Mouse (Mus musculus): ENCODE data around the gene Misp.
A peak's percentile ranks its signal among the peaks of the same experiment; 100 is the strongest.

Gene Misp

DNA sequence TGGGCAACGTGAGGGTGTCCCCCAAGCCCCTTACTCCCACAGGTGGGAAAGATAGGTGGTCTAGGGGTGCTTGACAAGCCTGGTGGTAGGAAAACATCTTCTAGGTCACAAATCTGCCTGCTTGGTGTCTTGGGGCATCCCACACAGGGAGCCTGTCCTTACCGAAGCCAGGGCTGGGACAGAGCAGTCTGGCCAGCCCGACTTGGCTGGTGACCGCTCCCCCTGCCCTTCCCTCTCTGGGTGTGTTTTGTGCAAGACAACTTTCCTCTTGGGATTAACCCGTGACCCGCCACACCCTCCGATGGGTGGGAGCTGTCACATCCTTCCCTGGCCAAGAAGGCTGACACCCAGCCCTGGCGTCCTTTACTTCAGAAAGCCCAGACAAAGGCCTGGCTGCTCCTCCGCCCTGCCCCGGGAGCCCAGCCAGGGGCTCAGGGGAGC, 26.3 kb upstream of the Misp start:
- DNase-seq (ENCODE audit: low spot score in 2 of 2): no peak

DNA sequence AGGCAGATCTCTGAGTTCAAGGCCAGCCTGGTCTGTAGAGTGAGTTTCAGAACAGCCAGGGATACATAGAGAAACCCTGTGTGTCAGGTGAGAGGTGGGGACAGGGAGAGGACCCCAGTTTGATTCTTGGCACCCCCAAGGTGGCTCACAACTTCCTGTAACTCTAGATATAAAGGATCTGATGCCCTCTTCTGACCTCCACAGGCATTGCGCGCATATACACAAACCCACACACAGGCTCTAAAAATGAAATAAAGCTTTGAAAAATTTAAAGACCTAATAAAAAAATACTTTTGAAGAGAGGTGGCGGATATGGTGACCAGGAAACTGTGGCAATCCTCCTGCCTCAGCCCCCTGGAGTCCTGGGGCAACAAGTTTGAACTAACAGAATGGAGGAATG, 24.9 kb upstream of the Misp start:
- DNase-seq (ENCODE audit: low spot score in 2 of 2): no peak

DNA sequence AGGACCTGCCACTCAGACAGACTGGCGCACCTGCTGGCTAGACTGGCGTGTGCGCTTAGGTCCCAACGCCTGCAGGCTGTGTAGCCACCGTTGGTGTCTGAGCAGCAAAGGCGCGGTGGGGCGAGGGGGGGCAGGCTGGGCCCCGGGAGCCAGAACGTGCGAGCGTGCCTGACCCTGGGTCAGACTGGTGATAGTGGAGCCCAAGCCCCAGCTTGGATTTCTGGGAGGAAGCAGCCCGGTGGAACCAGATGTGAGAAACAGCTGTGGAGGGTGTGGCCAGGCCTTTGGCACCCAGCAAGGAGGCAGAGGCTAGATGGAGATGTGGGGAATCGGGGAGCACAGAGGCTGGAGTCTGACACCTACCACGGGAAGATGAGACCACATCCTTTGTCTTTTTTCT, 23.5 kb upstream of the Misp start:
- DNase-seq (ENCODE audit: low spot score in 2 of 2): no peak

GRCm38 (mm10) chr10:79798289-79798928, 22.4 kb upstream of the Misp start:
- DNase-seq (ENCODE audit: low spot score in 2 of 2): peak in 1 of 2 experiments; percentile 56

DNA sequence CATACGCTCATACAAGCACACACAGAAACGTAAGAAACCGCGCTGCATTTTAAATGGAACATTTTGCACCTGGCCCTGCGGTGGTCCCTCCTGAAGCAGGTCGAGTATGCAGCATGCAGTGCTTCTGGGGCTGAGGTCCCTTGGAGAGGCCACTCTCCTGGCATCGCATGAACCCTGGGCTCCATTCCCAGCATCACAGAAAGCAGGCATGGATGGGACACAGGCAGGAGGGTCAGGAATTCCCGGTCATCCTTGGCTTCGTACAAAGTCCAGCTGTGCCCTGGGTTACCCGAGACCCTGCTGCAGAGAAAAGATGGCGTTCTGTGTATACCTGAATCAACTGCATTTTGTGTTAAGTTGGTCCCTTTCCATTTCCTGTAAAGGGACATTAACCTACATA, 20.3 kb upstream of the Misp start:
- no peak for DNase-seq (ENCODE audit: low spot score in 2 of 2)

GRCm38 (mm10) chr10:79801837-79802236, 19.0 kb upstream of the Misp start:
- DNase-seq (ENCODE audit: low spot score in 2 of 2): no peak

DNA sequence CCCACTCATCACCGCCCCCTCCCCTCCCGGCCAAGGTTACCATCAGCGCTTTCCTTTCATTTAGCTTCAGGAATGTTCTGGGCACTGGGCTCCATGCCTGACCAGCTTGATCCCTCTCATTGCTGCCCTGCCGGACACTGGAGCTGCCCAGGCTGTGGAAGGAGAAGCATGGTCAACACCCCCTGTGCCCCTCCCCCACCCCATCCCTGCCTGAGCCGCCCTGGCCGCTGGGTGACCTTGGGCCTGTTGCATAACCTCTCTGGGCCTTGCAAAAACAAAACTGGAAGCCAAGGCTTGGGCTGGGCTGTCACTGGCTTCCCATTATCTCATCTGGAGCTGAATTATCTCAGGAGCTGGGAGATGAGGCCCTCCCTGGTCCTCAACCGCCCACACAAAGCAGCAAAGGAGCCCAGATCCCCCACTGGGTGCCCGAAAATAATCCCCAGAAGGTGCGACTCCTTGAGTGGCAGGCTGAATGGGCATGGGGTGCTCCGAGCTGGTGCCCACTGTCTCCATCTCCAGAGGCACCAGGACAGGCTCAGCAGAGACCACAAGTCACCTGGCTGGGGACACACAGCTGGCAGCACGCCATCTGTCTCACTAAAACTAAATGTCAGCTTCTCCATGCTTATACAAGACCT, 18.3 kb upstream of the Misp start:
- DNase-seq (ENCODE audit: low spot score in 2 of 2): no peak

- no peak for DNase-seq (ENCODE audit: low spot score in 2 of 2)
Observed at GRCm38 (mm10) chr10:79803716-79804323, 17.0 kb upstream of the Misp start.

- no peak for DNase-seq (ENCODE audit: low spot score in 2 of 2)
Observed at GRCm38 (mm10) chr10:79805636-79806035, 15.2 kb upstream of the Misp start.

DNA sequence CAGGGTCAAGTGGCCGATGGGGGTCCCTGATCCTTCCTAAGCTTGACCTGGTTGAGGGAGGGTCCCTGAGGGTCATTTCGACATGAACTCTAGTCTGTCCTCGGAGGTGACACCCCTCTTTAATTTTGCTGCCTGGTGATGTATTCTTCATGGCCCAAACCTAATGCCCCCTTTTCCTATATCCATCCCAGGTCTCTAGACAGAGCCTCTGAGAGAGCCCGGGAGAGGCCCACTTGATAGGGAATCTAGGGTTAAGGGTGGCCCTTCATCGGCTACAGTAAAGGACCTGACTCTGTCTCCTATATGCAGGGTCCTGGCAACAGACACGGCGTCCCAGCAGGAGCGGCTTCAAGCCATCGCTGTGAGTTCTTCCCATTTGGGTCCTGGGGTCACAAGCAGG, 14.5 kb upstream of the Misp start:
- no peak for DNase-seq (ENCODE audit: low spot score in 2 of 2)

DNA sequence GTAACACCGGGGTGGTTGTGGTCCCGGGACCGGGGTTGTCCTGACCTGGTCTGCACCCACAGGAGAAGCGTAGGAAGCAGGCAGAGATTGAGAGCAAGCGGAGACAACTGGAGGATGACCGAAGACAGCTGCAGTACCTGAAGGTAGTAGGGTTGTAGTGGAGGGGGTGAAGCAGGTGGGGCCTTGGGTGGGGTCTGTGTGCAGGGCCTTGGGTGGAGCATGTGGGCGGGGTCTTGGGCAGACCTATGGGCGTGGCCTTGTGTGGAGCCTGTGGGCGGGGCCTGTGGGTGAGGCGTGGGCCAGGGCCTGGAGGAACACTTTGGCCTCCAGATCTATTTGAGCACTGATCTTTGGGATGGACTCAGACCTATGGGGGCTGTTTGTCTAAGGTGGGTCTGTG, 13.8 kb upstream of the Misp start:
- DNase-seq (ENCODE audit: low spot score in 2 of 2): no peak

GRCm38 (mm10) chr10:79807826-79808225, 13.0 kb upstream of the Misp start:
- no peak for DNase-seq (ENCODE audit: low spot score in 2 of 2)

GRCm38 (mm10) chr10:79808728-79809127, 12.1 kb upstream of the Misp start:
- DNase-seq (ENCODE audit: low spot score in 2 of 2): no peak

- peak; percentile 81 to 90 for DNase-seq (ENCODE audit: low spot score in 2 of 2)
Observed at GRCm38 (mm10) chr10:79811736-79812637, 8.8 kb upstream of the Misp start.

DNA sequence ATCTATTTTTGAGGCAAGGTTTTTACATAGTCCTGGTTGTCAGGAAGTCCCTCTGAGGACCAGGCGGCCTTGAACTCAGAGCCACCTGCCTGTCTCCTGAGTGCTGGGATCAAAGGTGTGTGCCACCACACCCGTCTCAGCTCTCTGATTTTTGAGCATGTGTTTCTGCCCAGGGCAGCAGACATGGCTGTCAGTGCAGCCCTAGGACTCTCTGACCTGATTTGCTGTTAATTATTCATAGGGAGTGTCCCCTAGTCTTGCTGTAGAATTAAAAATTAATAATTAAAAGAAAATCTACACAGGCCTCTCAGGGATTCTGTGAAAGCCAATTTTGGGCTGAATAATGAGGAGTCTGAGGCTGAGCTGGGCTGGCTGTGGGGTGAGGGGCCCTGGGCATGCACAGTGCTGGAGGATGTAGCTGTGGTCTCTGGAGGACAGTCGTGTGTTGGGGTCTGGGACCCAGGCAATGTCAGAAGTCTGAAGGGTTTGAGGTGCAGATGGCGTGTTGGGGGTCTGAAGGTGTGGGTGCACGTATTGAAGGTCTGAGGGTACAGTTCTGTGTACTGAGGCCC, 6.4 kb upstream of the Misp start:
- no peak for DNase-seq (ENCODE audit: low spot score in 2 of 2)

GRCm38 (mm10) chr10:79815671-79816494, 4.9 kb upstream of the Misp start:
- DNase-seq (ENCODE audit: low spot score in 2 of 2): no peak

- DNase-seq (ENCODE audit: low spot score in 2 of 2): no peak
Observed at GRCm38 (mm10) chr10:79817111-79817510, 3.7 kb upstream of the Misp start.

DNA sequence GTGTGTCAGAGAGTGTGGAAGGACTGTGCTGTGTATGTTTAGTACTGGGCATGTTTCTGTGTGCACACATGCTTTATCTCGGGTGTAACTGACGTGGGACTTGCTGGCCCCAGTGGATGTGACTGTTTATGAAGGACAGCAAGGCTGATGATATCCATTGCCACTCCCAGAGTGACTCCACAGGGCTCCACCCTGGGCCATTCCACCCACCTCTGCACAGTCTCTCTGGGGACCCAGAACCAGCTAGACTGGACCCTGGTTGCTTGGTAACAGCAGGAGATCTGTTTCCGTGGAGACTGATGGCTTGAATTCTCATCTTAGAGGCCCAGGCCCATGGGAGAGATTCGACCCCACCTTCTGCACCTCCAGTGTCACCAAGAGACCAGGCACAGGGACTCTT, 2.6 kb upstream of the Misp start:
- DNase-seq (ENCODE audit: low spot score in 2 of 2): no peak

DNA sequence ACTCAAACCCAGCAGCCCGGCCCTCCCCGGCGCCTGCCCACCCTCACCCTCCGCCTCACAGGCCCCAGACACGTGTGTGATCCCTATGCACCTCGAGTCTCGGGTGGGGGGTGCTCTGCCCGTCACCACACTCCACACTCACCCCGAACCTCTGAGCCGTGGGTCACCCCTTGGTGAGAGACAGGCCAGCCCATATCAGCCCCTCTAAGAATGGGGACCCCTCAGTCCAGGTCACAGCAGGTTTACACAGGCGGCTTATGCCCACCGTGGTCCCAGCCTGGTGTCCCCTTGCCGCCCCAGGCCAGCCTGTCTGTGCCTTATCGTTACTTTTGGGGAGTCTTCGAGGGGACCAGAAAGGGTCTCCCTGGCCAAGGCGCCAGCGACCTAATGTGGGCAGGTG, 1.2 kb upstream of the Misp start:
- DNase-seq (ENCODE audit: low spot score in 2 of 2): no peak

DNA sequence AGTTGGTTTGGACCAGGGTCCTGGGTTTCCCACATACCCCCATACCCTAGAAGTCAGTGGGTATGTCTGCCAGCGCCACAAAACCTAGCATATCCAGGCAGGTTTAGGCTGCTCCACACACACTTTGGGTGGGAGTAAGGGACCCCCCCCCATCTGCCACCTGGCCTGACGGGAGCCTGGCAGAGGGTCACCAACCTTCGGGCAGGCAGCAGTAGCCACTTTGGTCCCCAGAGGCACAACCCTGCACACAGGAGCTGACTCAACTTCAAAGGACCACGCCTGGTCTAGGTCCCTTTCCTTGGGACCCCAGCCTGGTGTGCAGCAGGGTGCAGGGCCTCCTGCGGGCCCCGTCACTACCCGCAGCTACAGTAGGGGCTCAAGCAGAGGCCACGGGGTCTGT, 512 bp upstream of the Misp start:
- DNase-seq (ENCODE audit: low spot score in 2 of 2): no peak

GRCm38 (mm10) chr10:79821731-79822130, 942 bp downstream of the Misp start:
- no peak for DNase-seq (ENCODE audit: low spot score in 2 of 2)
